Mouse (Mus musculus) spleen, adult 18-20 months (tissue): ENCODE data around the gene Gls.

Source experiments
- DNase-seq, 2 experiments: peaks; one replicate each; pipeline ENCODE4 v3.0.0; 2022; ENCODE audit warnings: mixed read lengths in 2 of 2

Gls gene

GRCm38 (mm10) chr1:52154890-52155289 lies 78.1 kb downstream of the Gls start:
- no peak for DNase-seq

GRCm38 (mm10) chr1:52152936-52153335 lies 80.1 kb downstream of the Gls start:
- DNase-seq = no peak

GRCm38 (mm10) chr1:52152369-52152768 lies 80.7 kb downstream of the Gls start:
- no peak for DNase-seq

- no peak for DNase-seq
These were observed 81.9 kb downstream of the Gls start for GRCm38 (mm10) chr1:52151166-52151565.

GRCm38 (mm10) chr1:52150676-52151075 lies 82.4 kb downstream of the Gls start:
- DNase-seq = no peak

GRCm38 (mm10) chr1:52149934-52150346 lies 83.1 kb downstream of the Gls start:
- no peak for DNase-seq

- no peak for DNase-seq
These were observed 84.3 kb downstream of the Gls start for GRCm38 (mm10) chr1:52148696-52149095.

- DNase-seq = no peak
These were observed 84.9 kb downstream of the Gls start for GRCm38 (mm10) chr1:52148178-52148577.

GRCm38 (mm10) chr1:52147431-52147830 lies 85.6 kb downstream of the Gls start:
- DNase-seq = no peak

- DNase-seq = peak in 1 of 2 experiments; percentile 27
These were observed 86.6 kb downstream of the Gls start for GRCm38 (mm10) chr1:52146214-52146970.

GRCm38 (mm10) chr1:52144907-52145306 lies 88.1 kb downstream of the Gls start:
- no peak for DNase-seq

- peak in 1 of 2 experiments; percentile 25 for DNase-seq
These were observed 89.4 kb downstream of the Gls start for GRCm38 (mm10) chr1:52143596-52144156.

GRCm38 (mm10) chr1:52143191-52143590 lies 89.8 kb downstream of the Gls start:
- no peak for DNase-seq

- DNase-seq = no peak
These were observed 90.9 kb downstream of the Gls start for GRCm38 (mm10) chr1:52142117-52142516.

- DNase-seq = no peak
These were observed 91.5 kb downstream of the Gls start for GRCm38 (mm10) chr1:52141482-52141881.

- DNase-seq = no peak
These were observed 92.5 kb downstream of the Gls start for GRCm38 (mm10) chr1:52140534-52140933.

- no peak for DNase-seq
These were observed 95.7 kb downstream of the Gls start for GRCm38 (mm10) chr1:52137292-52137691.

GRCm38 (mm10) chr1:52133254-52133653 lies 99.8 kb downstream of the Gls start:
- DNase-seq = no peak

GRCm38 (mm10) chr1:52131787-52132377 lies 101.2 kb downstream of the Gls start:
- DNase-seq = no peak

GRCm38 (mm10) chr1:52129794-52130193 lies 103.2 kb downstream of the Gls start:
- DNase-seq = no peak

- no peak for DNase-seq
These were observed 105.7 kb downstream of the Gls start for GRCm38 (mm10) chr1:52127350-52127749.

GRCm38 (mm10) chr1:52124818-52125217 lies 108.2 kb downstream of the Gls start:
- no peak for DNase-seq

GRCm38 (mm10) chr1:52121052-52121451 lies 112.0 kb downstream of the Gls start:
- DNase-seq = no peak

GRCm38 (mm10) chr1:52120191-52120590 lies 112.8 kb downstream of the Gls start:
- DNase-seq = peak in 1 of 2 experiments; percentile 18
